Comparison of ENCODE assay signal across 25 mouse cellular contexts in the genomic region with DNA sequence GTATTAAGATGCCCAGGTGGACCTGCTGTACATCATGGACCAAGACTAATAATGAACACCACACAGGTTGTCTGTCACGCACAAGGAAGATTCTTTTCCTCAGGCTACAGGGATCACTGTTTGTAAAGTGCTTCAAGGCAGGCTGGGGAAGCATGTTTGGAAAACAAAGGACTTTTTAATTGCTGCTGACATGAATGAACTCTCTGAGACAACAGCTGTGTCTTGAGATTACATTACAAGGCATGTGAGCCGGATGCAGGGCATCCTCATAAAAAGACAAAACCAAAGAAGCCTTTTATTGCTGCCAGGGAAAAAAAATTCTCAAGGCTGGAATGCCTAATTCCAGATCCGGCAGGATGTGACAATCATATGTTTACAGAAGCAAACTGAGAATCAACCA.
DNase-seq lines count a peak whose midpoint lies in the region; ATAC-seq and TF ChIP-seq lines count a peak whose summit lies in the region.
"Had no signal": no experiment of that assay in that cellular context is flagged by ENCODE, and none has a peak within 500 bp of the region (broad histone marks: within the 10 kb centered on the region; RNA-seq: fewer than 3 reads in every experiment).

No protein-coding gene starts in this region.

- no peak overlapping the region for H3ac ChIP-seq in C2C12 (ENCODE audit: control insufficient read depth, insufficient read length, low read depth)

- peak; percentile 65 for ATAC-seq in kidney, embryonic 15.5 days (replicated peaks; ENCODE audit: low FRiP score)
- ATAC-seq in limb, embryonic 14.5 days (ENCODE audit: low FRiP score, low read depth), result 0 out of 2 replicates have a peak, but pooled peaks have one; percentile 63
- ATAC-seq: CD4-positive, CD25-positive, alpha-beta regulatory T cell, adult 4 months; forebrain, embryonic 14.5 days had no signal

- 0 out of 2 replicates have a peak, but pooled peaks cover 4% of the 10 kb centered on the region for H3K4me1 ChIP-seq in kidney, embryonic 15.5 days
- no peaks in the 10 kb centered on the region for H3K4me1 ChIP-seq in kidney, adult 2 months (ENCODE audit: control insufficient read depth, insufficient read depth, low read length)
- H3K4me1 ChIP-seq in limb, embryonic 14.5 days (ENCODE audit: control insufficient read depth, insufficient read depth, low read length), result no peaks in the 10 kb centered on the region
- H3K4me1 ChIP-seq in limb, embryonic 10.5 days, result no peaks in the 10 kb centered on the region
- H3K4me1 ChIP-seq: embryonic facial prominence, embryonic 15.5 days; forebrain, embryonic 10.5 days; heart, embryonic 15.5 days; hindbrain, embryonic 13.5 days had no signal

- H3K36me3 ChIP-seq in kidney, embryonic 15.5 days, result no peaks in the 10 kb centered on the region
- H3K36me3 ChIP-seq in kidney, adult 2 months (ENCODE audit: control insufficient read depth, insufficient read depth, low read length), result no peaks in the 10 kb centered on the region
- no peaks in the 10 kb centered on the region for H3K36me3 ChIP-seq in limb, embryonic 14.5 days (ENCODE audit: control insufficient read depth, insufficient read depth, low read length)
- H3K36me3 ChIP-seq in limb, embryonic 10.5 days, result no peaks in the 10 kb centered on the region
- H3K36me3 ChIP-seq in C2C12 (ENCODE audit: control insufficient read depth, insufficient read depth), result no peaks in the 10 kb centered on the region
- H3K36me3 ChIP-seq: embryonic facial prominence, embryonic 15.5 days; forebrain, embryonic 10.5 days; G1E; heart, embryonic 15.5 days; hindbrain, embryonic 13.5 days had no signal

- H3K79me3 ChIP-seq in C2C12 (ENCODE audit: low read depth), result no peaks in the 10 kb centered on the region

- no peaks in the 10 kb centered on the region for H3K27me3 ChIP-seq in kidney, embryonic 15.5 days
- H3K27me3 ChIP-seq in kidney, adult 2 months (replicated peaks; ENCODE audit: control insufficient read depth, insufficient read depth, low read length), result no peaks in the 10 kb centered on the region
- no peaks in the 10 kb centered on the region for H3K27me3 ChIP-seq in limb, embryonic 14.5 days (ENCODE audit: control insufficient read depth, insufficient read depth, low read length)
- H3K27me3 ChIP-seq in limb, embryonic 10.5 days (ENCODE audit: low read depth, poor library complexity, severe bottlenecking), result no peaks in the 10 kb centered on the region
- no peaks in the 10 kb centered on the region for H3K27me3 ChIP-seq in C2C12 (ENCODE audit: control insufficient read depth, insufficient read depth, insufficient read length)
- H3K27me3 ChIP-seq: embryonic facial prominence, embryonic 15.5 days; heart, embryonic 15.5 days; hindbrain, embryonic 13.5 days had no signal

- H3K4me3 ChIP-seq in kidney, embryonic 15.5 days (replicated peaks), result no peak overlapping the region
- no peak overlapping the region for H3K4me3 ChIP-seq in kidney, adult 2 months (ENCODE audit: insufficient read depth, low read depth, low read length)
- no peak overlapping the region for H3K4me3 ChIP-seq in limb, embryonic 14.5 days (replicated peaks; ENCODE audit: low read length)
- no peak overlapping the region for H3K4me3 ChIP-seq in limb, embryonic 10.5 days
- no peak overlapping the region for H3K4me3 ChIP-seq in C2C12 (ENCODE audit: insufficient read depth, poor library complexity, severe bottlenecking)
- H3K4me3 ChIP-seq: embryonic facial prominence, embryonic 15.5 days; erythroblast, embryonic 14.5 days; forebrain, embryonic 10.5 days; heart, adult 2 months; heart, embryonic 15.5 days; hindbrain, embryonic 13.5 days had no signal

- no peak overlapping the region for H3K4me2 ChIP-seq in kidney, embryonic 15.5 days
- no peak overlapping the region for H3K4me2 ChIP-seq in limb, embryonic 14.5 days (replicated peaks; ENCODE audit: low read depth, low read length, severe bottlenecking)
- H3K4me2 ChIP-seq: embryonic facial prominence, embryonic 15.5 days; heart, embryonic 11.5 days; heart, embryonic 15.5 days; hindbrain, embryonic 13.5 days had no signal

- no peak overlapping the region for H3K27ac ChIP-seq in kidney, embryonic 15.5 days
- H3K27ac ChIP-seq in kidney, adult 2 months (ENCODE audit: insufficient read depth, low read depth, low read length), result no peak overlapping the region
- H3K27ac ChIP-seq in limb, embryonic 14.5 days (replicated peaks; ENCODE audit: low read depth, low read length), result no peak overlapping the region
- H3K27ac ChIP-seq in limb, embryonic 10.5 days, result no peak overlapping the region
- H3K27ac ChIP-seq: embryonic facial prominence, embryonic 15.5 days; forebrain, embryonic 10.5 days; heart, adult 2 months; heart, embryonic 15.5 days; hindbrain, embryonic 13.5 days had no signal

- H3K79me2 ChIP-seq in C2C12 (ENCODE audit: control insufficient read depth, insufficient read depth), result no peaks in the 10 kb centered on the region

- WGBS in kidney, embryonic 15.5 days, result 16% methylated on average over 3 of the region's 3 CpGs
- 44% methylated on average over 3 of the region's 3 CpGs for WGBS in kidney, adult 2 months
- WGBS in limb, embryonic 14.5 days, result 35% methylated on average over 3 of the region's 3 CpGs
- WGBS in limb, embryonic 10.5 days, result 57% methylated on average over 3 of the region's 3 CpGs

- DNase-seq in kidney, adult 2 months, result no peak
- DNase-seq in limb, embryonic 14.5 days (ENCODE audit: low spot score), result peak; percentile 13
- no peak for DNase-seq in limb, embryonic 10.5 days (ENCODE audit: low spot score)
- peak; percentile 17 for DNase-seq in brain, embryonic 14.5 days (ENCODE audit: low read depth)
- DNase-seq in gastrocnemius, adult 18-20 months (ENCODE audit: low spot score), result no peak
- no peak for DNase-seq in frontal cortex, adult 2 months (ENCODE audit: extremely low spot score in 1 of 2, low spot score in 1 of 2)
- DNase-seq: adrenal gland, adult 8-10 months; adrenal gland, postnatal 36 days; cerebellum, adult 11 months; cerebellum, adult 8-10 months; cerebellum, postnatal 14 days; gastrocnemius, postnatal 14 days; heart, adult 2 months; heart, postnatal 14 days had no signal

- no peak for TF ChIP-seq POLR2A in kidney, adult 2 months (IDR thresholded peaks at IDR 0.05; ENCODE audit: low read depth, low read length)
- no peak for TF ChIP-seq POLR2A in limb, embryonic 14.5 days (IDR thresholded peaks at IDR 0.05; ENCODE audit: borderline replicate concordance, extremely low read depth, insufficient read depth, insufficient read length)
- no peak for TF ChIP-seq POLR2A in brain, embryonic 14.5 days (IDR thresholded peaks at IDR 0.05; ENCODE audit: borderline replicate concordance, extremely low read depth, insufficient read depth, insufficient read length, poor library complexity, severe bottlenecking)

- H3K9ac ChIP-seq in kidney, embryonic 15.5 days, result no peak overlapping the region
- H3K9ac ChIP-seq in limb, embryonic 14.5 days (ENCODE audit: low read depth, low read length, severe bottlenecking), result no peak overlapping the region
- H3K9ac ChIP-seq: embryonic facial prominence, embryonic 15.5 days; heart, embryonic 15.5 days; hindbrain, embryonic 13.5 days had no signal

- no peaks in the 10 kb centered on the region for H3K9me3 ChIP-seq in kidney, embryonic 15.5 days (replicated peaks)
- H3K9me3 ChIP-seq in limb, embryonic 14.5 days (ENCODE audit: control insufficient read depth, low read length), result no peaks in the 10 kb centered on the region
- H3K9me3 ChIP-seq in limb, embryonic 10.5 days (replicated peaks), result no peaks in the 10 kb centered on the region
- H3K9me3 ChIP-seq: embryonic facial prominence, embryonic 15.5 days; forebrain, embryonic 10.5 days; G1E; heart, embryonic 15.5 days; hindbrain, embryonic 13.5 days had no signal

- no peak for TF ChIP-seq CTCF in kidney, adult 2 months (conservative IDR thresholded peaks at IDR 0.05; ENCODE audit: insufficient read depth, insufficient read length, low read depth, low read length)
- TF ChIP-seq CTCF in C2C12 (IDR thresholded peaks at IDR 0.05; ENCODE audit: control insufficient read depth, insufficient read depth, insufficient read length), result no peak
- no peak for TF ChIP-seq CTCF in brain, embryonic 14.5 days (IDR thresholded peaks at IDR 0.05; ENCODE audit: borderline replicate concordance, extremely low read depth, insufficient read depth, insufficient read length)

TF ChIP-seq in C2C12, 6 proteins besides CTCF, POLR2A, EP300 and RAD21:
- TF ChIP-seq MAX (IDR thresholded peaks at IDR 0.05), result no peak
- TF ChIP-seq CEBPB (IDR thresholded peaks at IDR 0.05; ENCODE audit: low read depth), result no peak
- peak; percentile 10 for TF ChIP-seq USF1 (IDR thresholded peaks at IDR 0.05; ENCODE audit: low read depth)
- TF ChIP-seq MYOD1 (IDR thresholded peaks at IDR 0.05; ENCODE audit: control insufficient read depth, insufficient read length, low read depth), result peak; percentile 91
- TF ChIP-seq FOSL1 (IDR thresholded peaks at IDR 0.05; ENCODE audit: insufficient read depth, low read length, poor library complexity, severe bottlenecking), result no peak
- no peak for TF ChIP-seq MYOG (IDR thresholded peaks at IDR 0.05; ENCODE audit: control insufficient read depth, extremely low read depth, insufficient read length)

Comparison
In these comparisons a context has a peak if more than half of its experiments do, and no peak if none do; other contexts are left out.
1. DNase-seq: peak in limb, embryonic 14.5 days (single experiment) and brain, embryonic 14.5 days (single experiment); none in kidney, adult 2 months (single experiment), limb, embryonic 10.5 days (single experiment), gastrocnemius, adult 18-20 months (single experiment) and frontal cortex, adult 2 months (0 of 2).